Mouse (Mus musculus) erythroid progenitor cell, adult 5-6 weeks (primary cell): ENCODE data around the gene 2700049A03Rik. TPM values are rescaled to one million over a fixed set of nuclear protein-coding genes. Genes with fewer than 3 reads are reported as not detected.

Experiments used
- ATAC-seq: replicated peaks from 2 replicates; pipeline ENCODE4 v1.8.0; 2016; ENCODE audit warnings: moderate number of reproducible peaks, mild to moderate bottlenecking, moderate TSS enrichment, inconsistent platforms; ENCODE audit not compliant: poor library complexity, low FRiP score, severe bottlenecking
- total RNA-seq, 2 experiments: library from RNA; stranded (forward) in 1 of 2; stranded (reverse) in 1 of 2; fragments of 150-400 nt in 1 of 2; fragments of 186-747, 209-891 nt in 1 of 2; gene quantifications; 2 replicates each; pipeline versions ENCODE4 v1.2.3 to v1.2.4; 2015 to 2017; ENCODE audit warnings: low replicate concordance in 2 of 2

The 2700049A03Rik gene
- total RNA-seq, 2 experiments from 2014 or later, result 9.2 to 16.0 TPM

GRCm38 (mm10) chr12:71254779-71255178 is 118.1 kb downstream of the 2700049A03Rik start:
- ATAC-seq, result no peak

GRCm38 (mm10) chr12:71258196-71258920 is 121.7 kb downstream of the 2700049A03Rik start:
- ATAC-seq, result no peak

DNA sequence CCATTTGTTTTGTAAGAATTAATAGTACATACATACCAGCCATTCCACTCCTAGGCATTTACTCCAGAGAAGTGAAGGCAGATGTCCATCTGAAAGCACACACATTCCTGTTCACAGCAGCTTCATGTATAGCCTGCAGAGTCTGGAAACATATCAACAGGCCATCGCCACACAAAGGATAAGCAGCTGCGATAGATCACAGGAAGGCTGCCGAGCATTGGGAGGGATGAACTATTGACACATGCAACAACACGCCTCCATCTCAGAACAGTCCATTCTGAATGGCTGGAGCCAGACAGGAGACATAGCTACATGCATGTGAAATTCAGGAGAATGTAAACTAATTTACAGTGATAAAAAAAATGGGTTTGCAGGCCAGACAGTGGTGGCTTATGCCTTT is 127.6 kb downstream of the 2700049A03Rik start:
- ATAC-seq, result no peak

DNA sequence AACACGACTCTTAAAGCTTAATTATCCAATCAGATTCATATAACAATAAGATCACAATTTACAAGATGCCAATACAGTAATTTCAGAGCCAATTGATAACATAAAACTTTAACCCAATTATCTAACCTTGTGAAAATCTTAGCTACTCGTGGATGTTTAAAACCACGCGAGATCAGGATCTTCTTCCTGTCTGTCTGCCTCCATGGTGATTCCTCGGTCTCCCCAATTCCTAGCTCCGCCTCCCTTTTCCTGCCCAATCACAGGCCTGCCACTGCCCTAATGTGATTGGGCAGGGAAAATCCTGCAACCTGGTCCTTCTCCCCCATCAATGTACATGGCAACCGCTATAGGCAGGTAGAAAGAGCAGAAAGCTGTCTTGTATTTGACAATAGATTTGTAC is 132.7 kb downstream of the 2700049A03Rik start:
- ATAC-seq, result no peak

- no peak for ATAC-seq
Observed at GRCm38 (mm10) chr12:71271131-71271530, 134.5 kb downstream of the 2700049A03Rik start.

GRCm38 (mm10) chr12:71274519-71275237 is 138.0 kb downstream of the 2700049A03Rik start:
- ATAC-seq, result no peak

GRCm38 (mm10) chr12:71275906-71276595 is 139.4 kb downstream of the 2700049A03Rik start:
- no peak for ATAC-seq

DNA sequence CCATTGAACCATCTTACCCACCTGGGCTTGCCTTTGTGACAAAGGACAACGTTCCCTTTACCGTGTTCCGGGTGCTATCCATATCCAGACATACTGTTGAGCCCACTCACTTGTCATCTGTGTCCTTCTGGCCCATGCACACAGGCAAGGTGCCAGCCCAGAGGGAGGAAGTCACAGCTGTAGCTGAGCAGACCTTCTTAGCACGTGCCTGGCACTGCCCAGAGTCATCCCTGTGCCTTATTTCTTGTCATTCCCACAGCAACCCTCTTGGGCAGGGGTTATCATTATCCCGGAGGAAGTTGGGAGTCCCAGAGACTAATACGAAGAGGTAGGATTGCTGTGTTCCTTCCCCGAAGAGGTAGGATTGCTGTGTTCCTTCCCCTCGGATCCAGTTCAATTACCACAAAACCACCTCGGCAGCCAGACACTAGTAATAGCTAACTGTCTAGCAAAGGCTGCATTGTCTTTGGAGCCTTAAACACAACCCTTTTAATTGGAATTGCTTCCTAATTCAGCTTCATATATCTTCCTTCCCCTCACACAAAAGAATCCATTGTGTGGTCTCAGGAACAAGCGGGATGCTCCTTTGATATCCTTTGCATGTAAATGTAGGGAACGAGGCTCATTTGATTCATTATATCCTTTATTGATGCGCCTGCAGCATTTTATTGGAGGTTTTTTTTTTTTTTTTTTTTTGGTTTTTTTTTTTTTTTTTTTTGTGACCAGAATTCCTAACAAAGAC is 143.0 kb downstream of the 2700049A03Rik start:
- ATAC-seq, result no peak

GRCm38 (mm10) chr12:71281201-71281768 is 144.6 kb downstream of the 2700049A03Rik start:
- no peak for ATAC-seq

DNA sequence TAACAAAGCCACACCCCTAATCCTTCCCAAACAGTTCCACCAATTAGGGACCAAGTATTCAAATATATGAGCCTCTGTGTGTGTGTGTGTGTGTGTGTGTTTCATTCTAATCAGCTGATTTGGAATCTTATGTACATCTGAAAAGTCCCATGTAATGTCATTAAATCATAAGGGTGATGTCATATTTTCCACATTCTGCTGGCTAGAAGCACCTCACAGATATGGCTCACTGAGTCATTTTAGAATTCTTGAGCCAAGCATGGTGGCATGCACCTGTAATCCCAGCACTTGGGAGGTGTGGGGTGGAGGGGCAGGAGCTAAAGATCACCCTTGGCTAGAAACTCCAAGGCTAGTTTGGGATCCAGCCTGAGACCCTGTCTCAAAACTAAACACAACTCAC is 148.8 kb downstream of the 2700049A03Rik start:
- no peak for ATAC-seq

GRCm38 (mm10) chr12:71290460-71290859 is 153.8 kb downstream of the 2700049A03Rik start:
- ATAC-seq, result no peak

Other genes with a start within 250 kb of the 2700049A03Rik start
- gene Actr10, start 199.0 kb upstream of the 2700049A03Rik start, total RNA-seq (2015; ENCODE audit: low replicate concordance), result 47.2 and 48.6 TPM in 2 replicates
- gene Actr10, start 199.0 kb upstream of the 2700049A03Rik start, total RNA-seq (2017; ENCODE audit: low replicate concordance), result 11.7 and 11.9 TPM in 2 replicates
- gene Psma3, start 162.2 kb upstream of the 2700049A03Rik start, total RNA-seq (2015; ENCODE audit: low replicate concordance), result 161 and 236 TPM in 2 replicates
- gene Psma3, start 162.2 kb upstream of the 2700049A03Rik start, total RNA-seq (2017; ENCODE audit: low replicate concordance), result 151 and 160 TPM in 2 replicates
- 44.7 and 54.1 TPM in 2 replicates for gene Arid4a, start 120.9 kb upstream of the 2700049A03Rik start, total RNA-seq (2015; ENCODE audit: low replicate concordance)
- 92.0 and 107 TPM in 2 replicates for gene Arid4a, start 120.9 kb upstream of the 2700049A03Rik start, total RNA-seq (2017; ENCODE audit: low replicate concordance)
- not detected in 2 replicates for gene Tomm20l, start 25.4 kb upstream of the 2700049A03Rik start, total RNA-seq (2015; ENCODE audit: low replicate concordance)
- not detected in 2 replicates for gene Tomm20l, start 25.4 kb upstream of the 2700049A03Rik start, total RNA-seq (2017; ENCODE audit: low replicate concordance)
- gene Timm9, start 164 bp upstream of the 2700049A03Rik start, total RNA-seq (2015; ENCODE audit: low replicate concordance), result 10.5 and 21.0 TPM in 2 replicates
- 5.8 and 11.7 TPM in 2 replicates for gene Timm9, start 164 bp upstream of the 2700049A03Rik start, total RNA-seq (2017; ENCODE audit: low replicate concordance)
- 1.3 TPM in 1 of 2 replicates, not detected in the other for gene Dact1, start 173.0 kb downstream of the 2700049A03Rik start, total RNA-seq (2015; ENCODE audit: low replicate concordance)
- 0.90 TPM in 1 of 2 replicates, not detected in the other for gene Dact1, start 173.0 kb downstream of the 2700049A03Rik start, total RNA-seq (2017; ENCODE audit: low replicate concordance)